ENCODE assay signal across 8 mouse cellular contexts in genomic region chr7:3448737-3449454, GRCm38 (mm10). TPM values are rescaled to one million over a fixed set of nuclear protein-coding genes. Genes with fewer than 3 reads are reported as not detected.
A peak's percentile ranks its signal among the peaks of the same experiment; 100 is the strongest.
DNase-seq lines count a peak whose midpoint lies in the region; ATAC-seq and TF ChIP-seq lines count a peak whose summit lies in the region.

No protein-coding gene starts in this region.

- H3K27me3 ChIP-seq in midbrain, embryonic 13.5 days: no peaks in the 10 kb centered on the region
- H3K27me3 ChIP-seq in spleen, adult 2 months (ENCODE audit: control insufficient read depth, insufficient read depth, low read length): no peaks in the 10 kb centered on the region

- no peak overlapping the region for H3K4me2 ChIP-seq in midbrain, embryonic 13.5 days (replicated peaks)

- H3K9ac ChIP-seq in midbrain, embryonic 13.5 days (replicated peaks): no peak overlapping the region

- H3K9me3 ChIP-seq in midbrain, embryonic 13.5 days: no peaks in the 10 kb centered on the region

- DNase-seq in R1 (ENCODE audit: low read depth, low spot score): peak; percentile 77
- DNase-seq in cerebellum, adult 9-10 months: peak; percentile 63
- peak; percentile 71 for DNase-seq in gastrocnemius, adult 18-20 months (ENCODE audit: low spot score)
- peak; percentile 44 for DNase-seq in hindlimb bud, embryonic 11.5 days (ENCODE audit: extremely low spot score, low read depth, low spot score)
- peak; percentile 77 to 88 for DNase-seq in left cerebral cortex, postnatal 14 days (ENCODE audit: low spot score in 2 of 2)
- peak in 1 of 2 experiments; percentile 64 for DNase-seq in spleen, adult 2 months (ENCODE audit: low read depth in 1 of 2, low spot score in 2 of 2)

- ATAC-seq in midbrain, embryonic 13.5 days: peak; percentile 81
- no peak for ATAC-seq in activated CD4-positive, CD25-positive, alpha-beta regulatory T cell, adult 4 months

- no peak overlapping the region for H3K27ac ChIP-seq in midbrain, embryonic 13.5 days
- H3K27ac ChIP-seq in spleen, adult 2 months (ENCODE audit: insufficient read depth, low read length): no peak overlapping the region

- TF ChIP-seq CTCF in spleen, adult 2 months (IDR thresholded peaks at IDR 0.05; ENCODE audit: extremely low read depth, insufficient read depth, insufficient read length, insufficient replicate concordance): peak; percentile 60; the same call in 1 of the 2 replicates

- no peak for TF ChIP-seq POLR2A in spleen, adult 2 months (IDR thresholded peaks at IDR 0.05; ENCODE audit: low read depth, low read length)

- H3K4me3 ChIP-seq in midbrain, embryonic 13.5 days (replicated peaks): no peak overlapping the region
- no peak overlapping the region for H3K4me3 ChIP-seq in spleen, adult 2 months (ENCODE audit: extremely low read depth, insufficient read depth, insufficient read length)

- intact Hi-C loops in left cerebral cortex, postnatal 14 days (cut with DNase I): loop anchor here (2.0 kb wide), 1 partner anchor 118 kb away; no protein-coding TSS in a partner anchor

- no peaks in the 10 kb centered on the region for H3K4me1 ChIP-seq in midbrain, embryonic 13.5 days (replicated peaks)
- no peaks in the 10 kb centered on the region for H3K4me1 ChIP-seq in spleen, adult 2 months (ENCODE audit: control insufficient read depth, insufficient read depth, insufficient read length)

- 20% methylated on average over 15 of the region's 15 CpGs for WGBS in midbrain, embryonic 13.5 days
- WGBS in spleen, adult 2 months: 27% methylated on average over 15 of the region's 15 CpGs

- H3K36me3 ChIP-seq in midbrain, embryonic 13.5 days: no peaks in the 10 kb centered on the region
- H3K36me3 ChIP-seq in spleen, adult 2 months (ENCODE audit: control insufficient read depth, insufficient read depth, low read length): no peaks in the 10 kb centered on the region

RNA-seq across cellular contexts. Expression of gene Cacng6, which starts 24.9 kb away (rescaled TPM):
- 100 to 1,000 TPM; 125 to 129 TPM for total RNA-seq in gastrocnemius, adult 18-20 months (2021)
- total RNA-seq in left cerebral cortex, postnatal 14 days (2021): 1 to 10 TPM; 2.0 to 2.7 TPM
- not detected in 2 replicates for polyA plus RNA-seq in midbrain, embryonic 13.5 days (2015; fragmentation: Nextera tagmentation; extraction: Ambion mirVana)
- 0.11 and 0.15 TPM in 2 replicates for polyA plus RNA-seq in spleen, adult 2 months (2012; rRNA removed)
- polyA plus RNA-seq in activated CD4-positive, CD25-positive, alpha-beta regulatory T cell, adult 4 months (2017; shearing (Covaris generic)): not detected

RNA-seq across cellular contexts. Expression of gene Tarm1, which starts 53.5 kb away (rescaled TPM):
- under 1 TPM in 1 of 2 experiments, not detected in 1; 0.14 TPM for total RNA-seq in gastrocnemius, adult 18-20 months (2021)
- total RNA-seq in left cerebral cortex, postnatal 14 days (2021): not detected
- not detected in 2 replicates for polyA plus RNA-seq in midbrain, embryonic 13.5 days (2015; fragmentation: Nextera tagmentation; extraction: Ambion mirVana)
- polyA plus RNA-seq in spleen, adult 2 months (2012; rRNA removed): 0.48 and 0.54 TPM in 2 replicates
- polyA plus RNA-seq in activated CD4-positive, CD25-positive, alpha-beta regulatory T cell, adult 4 months (2017; shearing (Covaris generic)): under 1 TPM in 1 of 2 experiments, not detected in 1; 0.33 TPM

RNA-seq across cellular contexts. Expression of gene Cacng8, which starts 58.4 kb away (rescaled TPM):
- not detected for total RNA-seq in gastrocnemius, adult 18-20 months (2021)
- 100 to 1,000 TPM; 176 to 203 TPM for total RNA-seq in left cerebral cortex, postnatal 14 days (2021)
- 12.9 and 13.9 TPM in 2 replicates for polyA plus RNA-seq in midbrain, embryonic 13.5 days (2015; fragmentation: Nextera tagmentation; extraction: Ambion mirVana)
- 1.8 and 3.0 TPM in 2 replicates for polyA plus RNA-seq in spleen, adult 2 months (2012; rRNA removed)
- polyA plus RNA-seq in activated CD4-positive, CD25-positive, alpha-beta regulatory T cell, adult 4 months (2017; shearing (Covaris generic)): not detected
